Mouse (Mus musculus) embryonic fibroblast, embryonic 13.5 days (primary cell): ENCODE results near the gene Nadk2.

ENCODE experiments used
- CTCF ChIP-seq: IDR thresholded peaks from 2 replicates; pipeline ENCODE4 v1.5.1; 2011; ENCODE audit warnings: mild to moderate bottlenecking, control low read depth, low read length, moderate library complexity, borderline replicate concordance; ENCODE audit not compliant: insufficient read depth
- POLR2A ChIP-seq: IDR thresholded peaks from 2 replicates; pipeline ENCODE4 v1.6.1; 2011; ENCODE audit warnings: low read depth, mild to moderate bottlenecking, control low read depth, low read length, moderate library complexity

- no peak for TF ChIP-seq CTCF
- TF ChIP-seq POLR2A: no peak
Measured at GRCm38 (mm10) chr15:9068881-9069280, 2.2 kb upstream of the Nadk2 start.
